Mouse (Mus musculus) ES-Bruce4 (cell line): ENCODE measurements around the gene Vps37c.

Source experiments
- CTCF ChIP-seq: IDR thresholded peaks from one replicate; pipeline ENCODE4 v1.8.1; 2011; ENCODE audit warnings: low read depth, low read length
- EP300 ChIP-seq: IDR thresholded peaks from 2 replicates; pipeline ENCODE4 v1.6.1; 2011; ENCODE audit warnings: low read depth, low read length; ENCODE audit not compliant: insufficient read depth
- POLR2A ChIP-seq: IDR thresholded peaks from one replicate; pipeline ENCODE4 v1.8.1; 2011; ENCODE audit warnings: low read length; ENCODE audit not compliant: insufficient read depth

DNA sequence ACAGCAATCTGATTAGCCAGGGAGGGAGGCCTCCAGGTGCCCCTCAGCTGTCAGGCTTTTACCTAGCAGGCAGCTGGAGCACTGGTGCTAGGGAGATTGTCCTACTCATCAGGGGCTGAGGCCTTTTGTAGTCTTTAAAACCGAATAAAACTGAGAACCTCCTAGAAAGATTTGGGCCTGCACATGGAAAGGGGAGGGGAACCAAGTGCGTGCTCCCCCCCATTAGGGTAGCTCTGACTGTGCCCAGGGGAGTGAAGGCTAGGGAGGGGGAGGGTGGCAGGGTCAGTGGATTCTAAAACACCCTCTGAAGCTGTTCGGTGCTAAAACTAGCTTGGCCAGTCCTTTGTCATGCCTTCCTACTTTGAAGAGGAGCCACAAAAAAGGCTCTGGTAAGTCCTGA is 32.0 kb downstream of the Vps37c start:
- TF ChIP-seq CTCF (no peak), EP300 (no peak), POLR2A (no peak)
